Mouse (Mus musculus) heart, embryonic 11.5 days (tissue): ENCODE measurements around the gene Pklr. TPM values are rescaled to one million over a fixed set of nuclear protein-coding genes. Genes with fewer than 3 reads are reported as not detected.

Source experiments
- ATAC-seq: fragments of 200-750 bp; cut with Nextera tagmentation; replicated peaks from 2 replicates; pipeline ENCODE4 v1.8.0; 2017; ENCODE audit warnings: moderate library complexity; ENCODE audit not compliant: insufficient number of reproducible peaks, low FRiP score, low TSS enrichment
- H3K27ac ChIP-seq: fragments of 300-500 bp; sonication (generic); 2 replicates; pipeline ENCODE4 v1.5.1; 2014; ENCODE audit warnings: mild to moderate bottlenecking, low read depth, low read length
- H3K27me3 ChIP-seq: fragments of 300-500 bp; sonication (generic); 2 replicates; pipeline ENCODE4 v1.6.1; 2014; ENCODE audit warnings: mild to moderate bottlenecking, low read length, mixed read lengths; ENCODE audit not compliant: control insufficient read depth, insufficient read depth
- H3K36me3 ChIP-seq: fragments of 300-500 bp; sonication (generic); 2 replicates; pipeline ENCODE4 v1.6.1; 2014; ENCODE audit warnings: mild to moderate bottlenecking, low read length, moderate library complexity, mixed read lengths; ENCODE audit not compliant: control insufficient read depth, insufficient read depth
- H3K4me1 ChIP-seq: fragments of 300-500 bp; sonication (generic); 2 replicates; pipeline ENCODE4 v1.6.1; 2014; ENCODE audit warnings: low read length; ENCODE audit not compliant: control insufficient read depth, insufficient read depth
- H3K4me2 ChIP-seq: fragments of 300-500 bp; sonication (generic); 2 replicates; pipeline ENCODE4 v1.6.1; 2014; ENCODE audit warnings: mild to moderate bottlenecking, moderate library complexity
- H3K4me3 ChIP-seq: fragments of 300-500 bp; sonication (generic); 2 replicates; pipeline ENCODE4 v1.5.1; 2014; ENCODE audit warnings: low read depth, low read length
- H3K9ac ChIP-seq: fragments of 300-500 bp; sonication (generic); 2 replicates; pipeline ENCODE4 v1.6.1; 2014; ENCODE audit warnings: mild to moderate bottlenecking, low read depth, low read length, moderate library complexity
- H3K9me3 ChIP-seq: fragments of 300-500 bp; sonication (generic); replicated peaks from 2 replicates; pipeline ENCODE4 v1.6.1; 2016; ENCODE audit warnings: low read length; ENCODE audit not compliant: control insufficient read depth
- WGBS: fragments of 180-500 bp; shearing (Covaris S2); extraction: QIAGEN DNeasy Blood & Tissue Kit; methylation state at CpG from one replicate; pipeline ENCODE4 v1.1.7; 2014; ENCODE audit not compliant: insufficient replicate concordance; 5-methylcytosine and 5-hydroxymethylcytosine counted together
- polyA plus RNA-seq: library from polyadenylated mRNA; unstranded; fragments of >200 nt; fragmentation: Nextera tagmentation; extraction: Ambion mirVana; gene quantifications from 2 replicates; pipeline ENCODE4 v1.2.1, GENCODE M21; 2014

Pklr gene
- polyA plus RNA-seq, 1 experiment from 2014 or later: 8.7 TPM

- Histone ChIP-seq H3K27ac (no peak overlapping the region), H3K4me3 (no peak overlapping the region), H3K9ac (no peak overlapping the region), H3K9me3 (no peaks in the 10 kb centered on the region), H3K4me2 (no peak overlapping the region), H3K4me1 (peaks cover 19% of the 10 kb centered on the region), H3K27me3 (peaks cover 17% of the 10 kb centered on the region), H3K36me3 (peaks cover 4% of the 10 kb centered on the region; the same call in 1 of the 2 replicates)
- 79% methylated on average over 1 of the region's 1 CpGs for WGBS
- no peak for ATAC-seq
These were observed 27.2 kb downstream of the Pklr start for GRCm38 (mm10) chr3:89163123-89163522.

- Histone ChIP-seq H3K27me3 (peaks cover 11% of the 10 kb centered on the region), H3K4me1 (peaks cover 19% of the 10 kb centered on the region), H3K27ac (no peak overlapping the region), H3K9ac (peak overlapping the region; percentile 93; the same call in 1 of the 2 replicates), H3K9me3 (no peaks in the 10 kb centered on the region), H3K4me2 (peak overlapping the region; percentile 76), H3K4me3 (peak overlapping the region; percentile 76), H3K36me3 (peaks cover 10% of the 10 kb centered on the region)
- WGBS: 71% methylated on average over 5 of the region's 5 CpGs
- no peak for ATAC-seq
These were observed 27.8 kb downstream of the Pklr start for GRCm38 (mm10) chr3:89163643-89164245.

- WGBS: under 1% methylated on average over 73 of the region's 79 CpGs
- peaks cover 19% of the 10 kb centered on the region for H3K36me3 ChIP-seq
- H3K4me3 ChIP-seq: peak within 1 kb of the TSS; percentile 76
- ATAC-seq: peak; percentile 91
- H3K9ac ChIP-seq: peak within 1 kb of the TSS; percentile 93
- no peaks in the 10 kb centered on the region for H3K9me3 ChIP-seq
- peak within 1 kb of the TSS; percentile 96 for H3K27ac ChIP-seq
- H3K4me2 ChIP-seq: peak within 1 kb of the TSS; percentile 76
- H3K27me3 ChIP-seq: peaks cover 3% of the 10 kb centered on the region
- peaks cover 16% of the 10 kb centered on the region for H3K4me1 ChIP-seq
These were observed 28.7 kb downstream of the Pklr start, which contains the start of gene Clk2 for GRCm38 (mm10) chr3:89164506-89165267. TSS of gene Clk2 (plus strand) at chr3:89164795.

GRCm38 (mm10) chr3:89165268-89165870 lies 29.4 kb downstream of the Pklr start:
- peak overlapping the region; percentile 96 for H3K27ac ChIP-seq
- peak overlapping the region; percentile 76 for H3K4me3 ChIP-seq
- H3K9me3 ChIP-seq: no peaks in the 10 kb centered on the region
- H3K4me2 ChIP-seq: peak overlapping the region; percentile 76
- H3K4me1 ChIP-seq: peaks cover 13% of the 10 kb centered on the region
- no peak; the same call in 1 of the 2 replicates for ATAC-seq
- WGBS: 21% methylated on average over 12 of the region's 12 CpGs
- peaks cover 25% of the 10 kb centered on the region for H3K36me3 ChIP-seq
- peak overlapping the region; percentile 93 for H3K9ac ChIP-seq
- no peaks in the 10 kb centered on the region for H3K27me3 ChIP-seq

- Histone ChIP-seq H3K4me2 (no peak overlapping the region), H3K27ac (no peak overlapping the region), H3K27me3 (no peaks in the 10 kb centered on the region), H3K4me1 (peaks cover 13% of the 10 kb centered on the region), H3K36me3 (peaks cover 33% of the 10 kb centered on the region), H3K9me3 (no peaks in the 10 kb centered on the region), H3K4me3 (no peak overlapping the region), H3K9ac (no peak overlapping the region)
- 92% methylated on average over 19 of the region's 19 CpGs for WGBS
- ATAC-seq: no peak
These were observed 31.0 kb downstream of the Pklr start for GRCm38 (mm10) chr3:89166945-89167344.

- WGBS: 91% methylated on average over 11 of the region's 11 CpGs
- ATAC-seq: no peak
- H3K36me3 ChIP-seq: peaks cover 53% of the 10 kb centered on the region
- no peak overlapping the region for H3K4me3 ChIP-seq
- no peaks in the 10 kb centered on the region for H3K9me3 ChIP-seq
- no peaks in the 10 kb centered on the region for H3K27me3 ChIP-seq
- H3K4me2 ChIP-seq: no peak overlapping the region
- H3K27ac ChIP-seq: no peak overlapping the region
- no peak overlapping the region for H3K9ac ChIP-seq
- peaks cover 14% of the 10 kb centered on the region; the same call in 1 of the 2 replicates for H3K4me1 ChIP-seq
These were observed 38.9 kb downstream of the Pklr start for GRCm38 (mm10) chr3:89174844-89175243.

GRCm38 (mm10) chr3:89175544-89175943 lies 39.6 kb downstream of the Pklr start:
- Histone ChIP-seq H3K27me3 (no peaks in the 10 kb centered on the region), H3K27ac (no peak overlapping the region), H3K4me2 (no peak overlapping the region), H3K36me3 (peaks cover 51% of the 10 kb centered on the region), H3K4me3 (no peak overlapping the region), H3K9me3 (no peaks in the 10 kb centered on the region), H3K9ac (no peak overlapping the region), H3K4me1 (peaks cover 14% of the 10 kb centered on the region; the same call in 1 of the 2 replicates)
- no peak for ATAC-seq
- WGBS: 91% methylated on average over 10 of the region's 10 CpGs

GRCm38 (mm10) chr3:89176421-89176820 lies 40.5 kb downstream of the Pklr start:
- H3K4me3 ChIP-seq: no peak overlapping the region; the same call in 1 of the 2 replicates
- WGBS: 85% methylated on average over 7 of the region's 7 CpGs
- no peak for ATAC-seq
- H3K4me2 ChIP-seq: no peak overlapping the region
- peaks cover 14% of the 10 kb centered on the region; the same call in 1 of the 2 replicates for H3K4me1 ChIP-seq
- H3K27ac ChIP-seq: no peak overlapping the region
- H3K9me3 ChIP-seq: no peaks in the 10 kb centered on the region
- peaks cover 54% of the 10 kb centered on the region for H3K36me3 ChIP-seq
- H3K27me3 ChIP-seq: no peaks in the 10 kb centered on the region
- no peak overlapping the region for H3K9ac ChIP-seq
